Mouse (Mus musculus) brain, embryonic 14.5 days (tissue): ENCODE measurements at regions not wholly inside any gene's neighbourhood (a gene's known extent, or its start where the extent isn't known, plus 50 kb on each side); places are given as distances from the start of the nearest gene placed in this dataset.

Experiments
- CTCF ChIP-seq: fragments of 200-500 bp; IDR thresholded peaks from 2 replicates; pipeline ENCODE4 v1.5.1; 2012; ENCODE audit warnings: inconsistent platforms, mild to moderate bottlenecking, moderate library complexity, borderline replicate concordance; ENCODE audit not compliant: insufficient read depth, insufficient read length; ENCODE audit errors: extremely low read depth
- POLR2A ChIP-seq: fragments of 200-500 bp; IDR thresholded peaks from 2 replicates; pipeline ENCODE4 v1.6.1; 2012; ENCODE audit warnings: mild to moderate bottlenecking, inconsistent platforms, borderline replicate concordance; ENCODE audit not compliant: poor library complexity, insufficient read depth, insufficient read length, severe bottlenecking; ENCODE audit errors: extremely low read depth

DNA sequence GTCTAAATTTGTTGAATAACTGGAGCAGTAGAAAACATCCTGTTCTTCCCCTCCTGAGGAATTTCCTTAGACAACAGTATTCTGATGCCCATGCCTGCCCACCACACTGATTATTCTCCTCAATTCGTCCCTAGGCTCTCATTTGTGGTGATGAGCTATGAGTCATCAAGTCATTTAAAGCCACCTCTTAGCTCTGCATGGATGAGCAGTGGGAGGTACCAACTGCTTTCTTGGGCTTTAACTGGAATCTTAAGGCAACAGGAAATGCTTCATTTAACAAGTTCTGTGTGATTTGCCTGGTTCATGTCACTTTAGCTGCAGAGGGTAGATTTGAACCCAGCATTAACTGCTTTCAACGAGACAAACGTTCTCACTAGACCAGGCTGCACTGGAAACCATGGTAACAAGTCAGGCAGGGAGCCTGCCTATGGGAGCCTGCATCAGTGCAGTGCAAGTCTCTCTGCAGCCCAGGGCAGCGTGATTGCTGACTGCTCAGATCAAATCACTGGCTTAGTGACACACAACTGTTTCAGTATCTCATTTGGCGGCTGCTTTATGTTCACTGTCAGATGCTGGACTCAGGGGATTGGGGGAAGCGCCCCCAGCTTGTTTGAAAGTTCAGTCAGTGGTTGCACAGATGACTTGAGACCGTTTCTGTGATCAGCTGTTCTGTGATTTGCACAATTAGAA, 273.5 kb upstream of the Tle4 start:
- no peak for TF ChIP-seq POLR2A
- no peak for TF ChIP-seq CTCF
